Mouse (Mus musculus) erythroblast, embryonic 14.5 days (primary cell): ENCODE data around the gene Msh3. TPM values are rescaled to one million over a fixed set of nuclear protein-coding genes. Genes with fewer than 3 reads are reported as not detected.
"Not testable (repeated sequence)": the region's sequence is repeated elsewhere in the genome, so short reads cannot be mapped to it uniquely, and the experiment has no call there.

Source experiments
- H3K27me3 ChIP-seq: 2 replicates; pipeline ENCODE4 v1.6.1; 2012; ENCODE audit warnings: inconsistent platforms; ENCODE audit not compliant: control insufficient read depth
- H3K36me3 ChIP-seq: 2 replicates; pipeline ENCODE4 v1.6.1; 2012; ENCODE audit warnings: mild to moderate bottlenecking, inconsistent platforms; ENCODE audit not compliant: control insufficient read depth
- H3K4me1 ChIP-seq: 2 replicates; pipeline ENCODE4 v1.6.1; 2012; ENCODE audit warnings: inconsistent platforms; ENCODE audit not compliant: control insufficient read depth
- H3K4me3 ChIP-seq: replicated peaks from 2 replicates; pipeline ENCODE3; 2012; ENCODE audit warnings: moderate library complexity, mild to moderate bottlenecking, inconsistent platforms
- H3K9me3 ChIP-seq: 2 replicates; pipeline ENCODE4 v1.6.1; 2012; ENCODE audit warnings: low read length, inconsistent platforms, mixed read lengths; ENCODE audit not compliant: control insufficient read depth
- GATA1 ChIP-seq: IDR thresholded peaks from 2 replicates; pipeline ENCODE4 v1.6.1; 2012; ENCODE audit warnings: low read length, inconsistent platforms, mixed read lengths
- TAL1 ChIP-seq: IDR thresholded peaks from 3 replicates; pipeline ENCODE4 v1.6.1; 2012; ENCODE audit warnings: low read length, inconsistent platforms, mixed read lengths
- polyA plus RNA-seq: library from polyadenylated mRNA; stranded (reverse); fragments of >175 nt; gene quantifications from 2 replicates; pipeline ENCODE4 v1.2.3, GENCODE M21; 2012

Gene Msh3
- 0.37 and 0.54 TPM in 2 replicates for polyA plus RNA-seq

DNA sequence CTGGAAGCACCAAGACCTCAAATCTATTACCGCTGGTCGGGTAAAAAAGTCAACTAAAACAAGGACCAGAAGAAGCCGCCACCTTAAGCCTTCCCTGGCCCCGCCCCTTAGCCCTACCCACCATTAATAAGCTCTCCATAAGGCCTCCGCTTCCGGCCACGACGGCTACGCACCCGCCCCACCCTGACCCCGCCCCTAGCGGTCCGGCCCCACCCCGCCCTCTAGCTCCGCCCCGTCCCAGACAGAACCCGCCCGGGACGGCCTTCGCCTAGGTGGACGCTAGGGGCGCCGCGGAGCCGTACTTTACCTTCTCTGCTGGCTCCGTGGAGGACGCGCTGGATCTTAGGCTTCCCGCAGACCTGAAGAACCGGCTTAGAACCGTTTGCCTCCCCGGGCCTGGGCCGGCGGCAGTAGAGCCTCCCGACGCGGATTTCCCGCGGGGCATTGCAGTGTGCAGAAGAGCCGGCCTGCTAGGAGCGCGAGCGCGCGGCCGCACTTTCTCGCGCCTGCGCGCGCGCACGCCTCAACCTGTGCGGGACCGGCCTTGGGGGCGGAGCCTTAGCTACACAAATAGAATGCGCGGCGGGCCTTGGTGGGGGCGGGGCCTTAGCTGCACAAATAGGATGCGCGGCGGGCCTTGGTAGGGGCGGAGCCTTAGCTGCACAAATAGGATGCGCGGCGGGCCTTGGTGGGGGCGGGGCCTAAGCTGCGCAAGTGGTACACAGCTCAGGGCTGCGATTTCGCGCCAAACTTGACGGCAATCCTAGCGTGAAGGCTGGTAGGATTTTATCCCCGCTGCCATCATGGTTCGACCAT lies at the start of gene Msh3, which contains the start of gene Dhfr:
Gene Msh3, minus strand, starts transcription at position 548 of the 816 bp plus-strand sequence.
Gene Dhfr, plus strand, starts transcription at position 271 of the 816 bp plus-strand sequence.
- H3K4me1 ChIP-seq, result peaks cover 46% of the 10 kb centered on the region
- no peaks in the 10 kb centered on the region for H3K27me3 ChIP-seq
- TF ChIP-seq GATA1 (no peak), TAL1 (no peak)
- H3K36me3 ChIP-seq, result peaks cover 68% of the 10 kb centered on the region
- peak within 1 kb of the TSS; percentile 88 for H3K4me3 ChIP-seq
- H3K9me3 ChIP-seq, result no peaks in the 10 kb centered on the region

DNA sequence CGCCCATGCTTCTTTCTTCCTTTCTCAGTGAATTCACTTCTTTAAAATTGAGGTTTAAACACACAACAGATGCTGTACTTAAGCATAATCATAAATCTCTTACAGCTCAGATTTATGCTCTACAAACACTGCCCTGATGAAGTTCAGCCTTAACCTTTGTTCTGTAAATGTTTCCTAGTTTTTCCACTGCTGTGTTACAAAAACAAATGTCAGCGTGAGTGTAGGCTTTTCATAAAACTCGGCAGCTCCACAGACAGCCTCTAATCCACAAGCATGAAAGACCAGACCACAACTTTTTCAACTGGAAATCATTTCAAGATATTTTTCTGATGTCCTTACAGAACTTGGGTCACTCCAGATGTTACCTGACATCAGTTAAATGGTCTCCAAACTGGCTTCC lies 48.7 kb upstream of the Msh3 start:
- Histone ChIP-seq H3K4me1 (no peaks in the 10 kb centered on the region), H3K4me3 (no peak overlapping the region), H3K27me3 (no peaks in the 10 kb centered on the region), H3K36me3 (no peaks in the 10 kb centered on the region), H3K9me3 (no peaks in the 10 kb centered on the region)
- TF ChIP-seq TAL1, result no peak
- TF ChIP-seq GATA1, result no peak

DNA sequence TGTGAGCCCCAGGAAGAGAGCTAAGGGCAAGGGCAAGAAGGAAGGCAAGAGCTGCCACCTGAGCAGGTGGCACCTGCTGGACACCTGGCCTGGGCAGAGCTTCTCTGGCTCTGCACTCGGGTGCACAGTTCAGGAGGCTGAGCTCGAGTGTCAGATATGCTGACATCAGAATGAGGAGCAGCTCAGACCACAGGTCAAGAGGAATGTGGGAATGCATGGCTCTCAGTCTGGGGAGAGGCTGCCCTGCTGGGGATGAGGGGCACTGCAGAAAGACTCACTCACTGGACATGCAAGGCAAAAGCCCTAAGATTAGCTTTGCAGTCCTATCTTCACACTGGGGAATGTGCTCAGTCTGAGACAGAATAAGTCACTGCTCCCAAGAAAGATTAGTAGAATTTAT lies 47.3 kb upstream of the Msh3 start:
- H3K4me3 ChIP-seq, result no peak overlapping the region
- TF ChIP-seq TAL1 (no peak), GATA1 (no peak)

DNA sequence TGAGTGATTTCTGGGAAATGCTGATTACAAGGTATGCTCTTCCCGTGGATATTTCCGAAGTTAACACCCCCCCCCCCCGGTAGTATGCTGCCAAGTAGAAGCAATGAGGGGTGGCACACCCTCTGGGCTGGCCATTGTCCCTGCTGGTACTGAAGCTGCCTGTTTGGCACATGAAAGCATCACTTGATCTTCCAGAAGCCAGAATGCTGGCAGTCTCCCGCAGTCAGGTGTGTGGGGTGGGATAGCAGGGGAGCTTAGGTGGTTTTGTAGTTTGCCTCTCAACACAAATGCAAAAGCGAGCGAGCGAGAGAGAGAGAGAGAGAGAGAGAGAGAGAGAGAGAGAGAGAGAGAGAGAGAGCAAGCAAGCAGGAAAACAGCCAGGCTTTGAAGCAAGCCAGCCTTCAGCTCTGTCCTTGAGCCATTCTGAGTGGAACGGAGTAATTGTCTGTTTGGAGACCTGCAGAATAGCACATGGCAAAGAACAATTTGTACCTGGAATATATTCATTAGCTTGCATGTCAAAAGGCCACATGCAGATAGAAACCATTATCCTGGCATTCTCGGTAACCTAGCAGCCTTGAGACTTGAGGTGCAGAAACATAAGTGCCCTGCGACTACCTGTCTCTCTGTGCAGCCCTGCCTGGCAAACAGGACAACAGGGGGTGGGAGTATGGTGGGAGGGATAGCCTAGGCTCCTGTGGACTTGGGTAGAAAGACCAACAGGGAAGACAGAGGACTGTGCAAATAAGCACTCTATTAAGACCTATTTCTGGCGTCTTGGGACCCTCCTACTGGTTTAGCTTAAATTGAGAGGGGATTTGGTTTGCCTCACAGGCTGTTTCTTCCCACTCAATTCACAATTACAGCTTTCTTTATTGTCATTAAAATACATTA lies 43.9 kb upstream of the Msh3 start:
- H3K4me3 ChIP-seq, result no peak overlapping the region
- H3K9me3 ChIP-seq, result no peaks in the 10 kb centered on the region
- H3K27me3 ChIP-seq, result no peaks in the 10 kb centered on the region
- H3K4me1 ChIP-seq, result no peaks in the 10 kb centered on the region
- TF ChIP-seq TAL1 (no peak), GATA1 (no peak)
- H3K36me3 ChIP-seq, result no peaks in the 10 kb centered on the region

More for the DNA sequence above, 47.3 kb upstream of the Msh3 start:
- no peaks in the 10 kb centered on the region for H3K9me3 ChIP-seq
- no peaks in the 10 kb centered on the region for H3K36me3 ChIP-seq
- H3K4me1 ChIP-seq, result no peaks in the 10 kb centered on the region
- no peaks in the 10 kb centered on the region for H3K27me3 ChIP-seq

DNA sequence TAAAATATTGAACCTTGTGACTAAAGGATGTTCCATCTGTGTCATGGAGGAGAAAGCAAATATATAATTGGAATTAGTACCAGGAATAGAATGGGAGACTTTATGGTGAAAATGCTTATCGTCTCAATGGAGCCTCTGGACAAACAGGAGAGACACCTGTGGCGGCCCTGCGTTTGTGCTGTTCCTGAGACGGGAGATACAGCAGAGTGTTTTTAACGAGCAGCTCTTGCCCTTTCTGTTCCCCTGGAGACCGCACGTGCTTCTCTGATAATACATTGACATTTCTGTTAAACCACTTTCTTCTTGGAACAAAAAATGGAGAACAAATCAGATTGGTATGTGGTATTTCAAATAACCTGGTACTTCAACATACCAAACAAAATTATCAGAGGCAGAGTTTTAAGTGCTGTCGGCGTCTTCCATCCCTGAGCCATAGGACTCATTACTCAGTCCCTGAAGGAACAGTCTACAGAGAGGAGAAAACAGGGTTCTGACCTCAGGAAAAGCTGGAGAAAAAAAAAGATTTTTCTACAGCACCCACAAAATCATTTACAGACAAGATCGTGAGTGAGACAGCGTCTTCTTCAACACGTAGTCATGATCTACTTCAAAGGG lies 38.4 kb upstream of the Msh3 start:
- Histone ChIP-seq H3K4me1 (no peaks in the 10 kb centered on the region), H3K4me3 (no peak overlapping the region), H3K9me3 (no peaks in the 10 kb centered on the region), H3K36me3 (no peaks in the 10 kb centered on the region), H3K27me3 (no peaks in the 10 kb centered on the region)
- no peak for TF ChIP-seq TAL1

DNA sequence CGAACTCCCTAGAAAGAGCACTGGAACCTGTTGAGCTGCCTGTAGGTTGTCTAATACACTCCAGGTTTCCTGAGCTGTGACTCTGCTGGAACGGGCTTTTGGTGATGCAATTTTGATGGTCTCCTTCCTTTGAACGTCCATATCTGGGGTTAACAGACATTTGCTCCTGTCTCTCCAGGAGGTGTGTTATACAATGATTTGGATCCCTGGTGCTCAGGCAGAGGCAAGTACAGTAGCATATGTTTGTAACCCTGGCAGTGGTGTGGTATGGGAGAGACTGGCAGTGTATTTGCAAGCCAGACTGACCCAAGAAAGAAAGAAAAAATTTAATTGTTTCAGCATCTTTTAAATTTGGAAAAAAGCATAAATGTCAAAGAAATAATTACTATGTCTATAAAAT lies 32.6 kb upstream of the Msh3 start:
- Histone ChIP-seq H3K9me3 (no peaks in the 10 kb centered on the region), H3K36me3 (peaks cover 46% of the 10 kb centered on the region), H3K27me3 (no peaks in the 10 kb centered on the region), H3K4me1 (peaks cover 4% of the 10 kb centered on the region; the same call in 1 of the 2 replicates), H3K4me3 (no peak overlapping the region)
- no peak for TF ChIP-seq TAL1
- no peak for TF ChIP-seq GATA1

DNA sequence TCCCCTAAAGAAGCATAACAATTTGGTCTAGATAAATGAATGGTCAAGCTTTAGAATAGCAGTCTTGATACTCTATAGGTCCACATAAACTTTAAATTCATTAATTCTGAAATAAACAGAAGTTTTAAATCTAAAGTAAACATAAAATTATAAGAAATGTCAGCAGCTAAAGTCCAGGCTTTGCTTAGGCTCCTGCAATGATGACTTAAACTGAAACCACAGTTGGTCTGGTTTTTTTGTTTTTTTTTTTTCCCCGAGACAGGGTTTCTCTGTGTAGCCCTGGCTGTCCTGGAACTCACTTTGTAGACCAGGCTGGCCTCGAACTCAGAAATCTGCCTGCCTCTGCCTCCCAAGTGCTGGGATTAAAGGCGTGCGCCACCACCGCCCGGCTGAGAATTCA lies 16.7 kb upstream of the Msh3 start:
- not testable (repeated sequence) for H3K4me3 ChIP-seq, H3K27me3 ChIP-seq, H3K9me3 ChIP-seq, H3K4me1 ChIP-seq
- peaks cover 64% of the 10 kb centered on the region for H3K36me3 ChIP-seq

DNA sequence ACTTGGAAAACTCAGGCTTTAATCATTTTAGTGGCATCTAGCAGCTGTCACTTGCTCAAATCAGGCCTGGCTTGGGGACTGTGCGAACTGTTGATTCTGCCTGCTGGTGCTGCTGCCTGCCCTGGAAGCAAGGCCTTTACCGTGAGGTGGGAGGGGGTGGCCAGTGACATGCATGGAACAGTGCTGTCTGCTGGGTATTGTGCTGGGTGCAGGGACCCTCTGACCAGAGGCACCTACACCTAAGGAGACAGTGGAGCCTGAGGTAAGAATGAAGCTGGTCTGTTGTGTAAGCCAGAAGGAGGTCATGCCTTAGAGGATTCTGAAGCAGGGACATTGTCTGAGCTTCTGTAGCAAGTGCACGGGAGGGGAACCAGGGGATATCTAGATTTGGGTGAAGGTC lies 16.0 kb upstream of the Msh3 start:
- TF ChIP-seq GATA1, result no peak
- TF ChIP-seq TAL1, result no peak
- Histone ChIP-seq H3K27me3 (no peaks in the 10 kb centered on the region), H3K9me3 (peaks cover 2% of the 10 kb centered on the region), H3K4me1 (peaks cover 2% of the 10 kb centered on the region), H3K36me3 (peaks cover 71% of the 10 kb centered on the region), H3K4me3 (no peak overlapping the region)

DNA sequence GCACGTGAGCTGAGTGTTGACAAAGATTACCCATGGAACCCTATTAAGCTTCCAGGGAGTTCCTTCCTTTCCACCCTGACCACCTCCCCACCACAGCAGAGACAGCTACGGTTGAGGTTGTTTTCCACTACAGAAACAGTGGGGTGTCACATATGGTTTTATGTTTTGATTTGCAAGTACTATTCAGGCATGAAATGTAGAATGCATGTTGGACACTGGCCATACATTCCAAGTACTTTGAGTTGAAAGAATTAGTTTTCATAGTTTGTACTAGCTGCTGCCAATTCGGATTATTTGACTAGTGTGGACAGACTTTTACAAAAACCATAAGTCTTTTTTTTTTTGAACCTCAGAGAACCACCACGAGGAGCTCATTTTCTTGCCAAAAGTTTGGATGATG lies 10.5 kb upstream of the Msh3 start:
- TF ChIP-seq GATA1 (no peak), TAL1 (no peak)
- H3K9me3 ChIP-seq, result peaks cover 2% of the 10 kb centered on the region
- H3K4me1 ChIP-seq, result peaks cover 4% of the 10 kb centered on the region
- no peak overlapping the region for H3K4me3 ChIP-seq
- peaks cover 97% of the 10 kb centered on the region for H3K36me3 ChIP-seq
- no peaks in the 10 kb centered on the region for H3K27me3 ChIP-seq
